Mouse (Mus musculus): ENCODE measurements around the gene Olfr32. TPM values are rescaled to one million over a fixed set of nuclear protein-coding genes. Genes with fewer than 3 reads are reported as not detected.
"Not testable (repeated sequence)": the region's sequence is repeated elsewhere in the genome, so short reads cannot be mapped to it uniquely, and the experiment has no call there.

The Olfr32 gene
- not detected in 2 replicates for polyA plus RNA-seq (2014; fragmentation: Nextera tagmentation; extraction: Ambion mirVana)

DNA sequence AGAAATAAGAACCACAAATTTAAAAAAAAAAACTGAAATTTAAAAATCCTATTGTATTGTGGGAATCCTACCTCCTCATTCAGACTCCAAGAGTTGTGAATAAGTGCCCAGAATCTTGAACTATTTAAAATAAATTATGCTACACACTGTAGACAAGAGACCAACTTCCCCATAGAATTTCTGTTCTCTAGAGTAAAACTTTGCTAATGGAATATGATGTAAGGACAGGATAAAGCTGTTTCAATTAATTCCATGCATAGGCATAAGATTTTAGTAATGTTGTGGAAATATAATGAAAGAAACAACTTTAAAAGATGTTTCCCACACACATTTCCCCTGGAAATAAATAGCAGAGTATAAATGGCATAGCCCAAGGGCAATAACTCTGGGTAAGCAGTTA, at the start of gene Olfr32:
Gene Olfr32, minus strand, starts transcription at position 101 of the 400 bp plus-strand sequence.
- H3K4me1 ChIP-seq (ENCODE audit: control insufficient read depth, insufficient read depth, low read length), result no peaks in the 10 kb centered on the region

DNA sequence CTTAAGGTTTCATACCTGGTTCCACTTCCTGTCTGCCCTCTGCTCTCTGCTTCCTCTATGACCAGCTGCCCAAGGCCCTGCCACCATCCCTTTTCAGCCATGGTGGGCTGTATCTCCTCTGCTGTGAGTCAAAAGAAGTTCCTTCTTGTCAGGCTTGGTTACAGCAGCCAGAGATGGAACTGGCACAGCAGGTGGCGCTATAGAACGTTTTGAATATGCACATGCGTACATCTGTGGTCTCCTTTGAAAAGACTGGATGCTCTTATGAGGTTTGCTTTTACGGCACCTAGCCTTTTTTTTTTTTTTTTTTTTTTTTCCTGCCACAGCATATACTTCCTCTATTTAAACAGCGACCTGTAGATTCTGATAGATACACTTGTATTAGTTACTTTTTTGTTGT, 45.0 kb upstream of the Olfr32 start:
- not testable (repeated sequence) for H3K36me3 ChIP-seq (ENCODE audit: control insufficient read depth, insufficient read depth, low read length); ATAC-seq (ENCODE audit: low read depth); H3K27me3 ChIP-seq (ENCODE audit: control insufficient read depth, insufficient read depth, low read length); H3K9ac ChIP-seq (replicated peaks; ENCODE audit: low read depth, low read length); H3K4me1 ChIP-seq (ENCODE audit: control insufficient read depth, insufficient read depth, low read length); H3K4me2 ChIP-seq (ENCODE audit: low read depth, low read length); H3K4me3 ChIP-seq (ENCODE audit: low read depth, low read length); H3K9me3 ChIP-seq (ENCODE audit: control insufficient read depth, low read length); H3K27ac ChIP-seq (ENCODE audit: low read depth, low read length)
- WGBS, result no CpG with 5 or more reads among the region's 5 CpGs

More for the DNA sequence above, at the start of gene Olfr32:
- Histone ChIP-seq H3K27ac (ENCODE audit: low read depth, low read length) (no peak within 1 kb of the TSS), H3K36me3 (ENCODE audit: control insufficient read depth, insufficient read depth, low read length) (no peaks in the 10 kb centered on the region), H3K9ac (replicated peaks; ENCODE audit: low read depth, low read length) (no peak within 1 kb of the TSS), H3K4me2 (ENCODE audit: low read depth, low read length) (no peak within 1 kb of the TSS), H3K27me3 (ENCODE audit: control insufficient read depth, insufficient read depth, low read length) (no peaks in the 10 kb centered on the region), H3K9me3 (ENCODE audit: control insufficient read depth, low read length) (no peaks in the 10 kb centered on the region), H3K4me3 (ENCODE audit: low read depth, low read length) (no peak within 1 kb of the TSS)
- ATAC-seq (ENCODE audit: low read depth), result no peak

DNA sequence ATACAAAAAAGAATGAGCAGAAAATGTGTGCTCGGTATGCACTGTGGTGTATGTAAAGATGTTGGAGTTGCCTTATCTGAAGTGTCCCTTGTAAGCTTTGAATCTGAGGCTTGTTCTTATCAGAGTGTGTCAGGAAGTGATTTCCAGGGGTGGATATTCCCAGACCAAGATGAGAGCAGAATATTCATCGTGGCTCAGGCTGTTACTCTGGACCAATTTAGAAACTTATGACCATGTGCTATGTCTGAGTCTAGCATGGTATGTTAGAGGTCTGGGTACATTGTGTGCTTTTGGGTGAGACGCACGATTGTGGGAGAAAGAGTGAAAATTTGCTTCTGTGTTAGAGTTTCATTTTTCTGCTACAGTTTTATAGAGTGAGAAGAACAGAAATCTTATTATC, 44.0 kb upstream of the Olfr32 start:
- H3K9me3 ChIP-seq (ENCODE audit: control insufficient read depth, low read length); H3K27ac ChIP-seq (ENCODE audit: low read depth, low read length); H3K4me1 ChIP-seq (ENCODE audit: control insufficient read depth, insufficient read depth, low read length); H3K36me3 ChIP-seq (ENCODE audit: control insufficient read depth, insufficient read depth, low read length); H3K4me3 ChIP-seq (ENCODE audit: low read depth, low read length); ATAC-seq (ENCODE audit: low read depth); H3K27me3 ChIP-seq (ENCODE audit: control insufficient read depth, insufficient read depth, low read length); H3K4me2 ChIP-seq (ENCODE audit: low read depth, low read length); H3K9ac ChIP-seq (replicated peaks; ENCODE audit: low read depth, low read length): not testable (repeated sequence)
- WGBS, result no CpG with 5 or more reads among the region's 4 CpGs

DNA sequence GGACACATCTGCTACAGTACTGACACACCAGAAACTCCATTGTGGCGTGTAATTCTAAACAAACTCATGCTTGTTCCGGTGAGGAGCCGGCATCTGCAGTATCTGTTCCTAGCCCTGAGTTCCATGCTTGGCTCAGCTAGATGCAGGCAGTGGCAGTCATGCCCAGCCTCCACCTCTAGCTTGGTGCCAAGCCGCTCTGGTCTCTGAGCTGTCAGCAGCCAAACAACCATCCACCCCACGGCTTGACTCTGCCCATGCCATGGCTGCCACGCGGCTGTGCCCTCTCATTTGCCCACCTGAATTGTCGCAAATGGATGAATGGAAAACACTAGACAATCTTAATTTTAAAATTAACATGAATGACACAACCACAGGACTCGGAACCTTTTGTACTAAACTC, 11.8 kb upstream of the Olfr32 start:
- Histone ChIP-seq H3K27ac (ENCODE audit: low read depth, low read length) (no peak overlapping the region), H3K4me2 (ENCODE audit: low read depth, low read length) (no peak overlapping the region), H3K9ac (replicated peaks; ENCODE audit: low read depth, low read length) (no peak overlapping the region), H3K36me3 (ENCODE audit: control insufficient read depth, insufficient read depth, low read length) (no peaks in the 10 kb centered on the region), H3K9me3 (ENCODE audit: control insufficient read depth, low read length) (no peaks in the 10 kb centered on the region), H3K4me1 (ENCODE audit: control insufficient read depth, insufficient read depth, low read length) (no peaks in the 10 kb centered on the region), H3K27me3 (ENCODE audit: control insufficient read depth, insufficient read depth, low read length) (no peaks in the 10 kb centered on the region), H3K4me3 (ENCODE audit: low read depth, low read length) (no peak overlapping the region)
- 92% methylated on average over 9 of the region's 9 CpGs for WGBS
- no peak for ATAC-seq (ENCODE audit: low read depth)

DNA sequence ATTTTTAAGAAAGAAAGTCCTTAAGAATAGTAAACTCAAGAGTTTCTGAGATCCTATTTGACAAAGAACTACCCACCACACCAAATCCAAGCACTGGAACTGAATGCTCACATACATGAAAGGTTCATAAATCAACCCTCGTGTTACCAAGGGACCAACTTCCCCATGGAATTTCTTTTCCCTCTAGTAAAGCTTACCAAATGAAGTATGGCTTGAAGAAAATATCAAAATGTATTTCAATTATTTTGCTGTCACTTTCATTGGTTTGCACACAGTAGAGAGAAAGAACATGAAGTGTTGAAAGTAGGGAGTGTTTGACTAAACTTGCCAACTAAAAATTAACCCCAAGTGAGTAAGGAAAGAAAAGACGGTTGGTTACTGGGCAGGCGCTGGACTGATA, 10.9 kb upstream of the Olfr32 start, which contains the start of gene Olfr1270:
Gene Olfr1270, minus strand, starts transcription at position 101 of the 400 bp plus-strand sequence.
- no peak within 1 kb of the TSS for H3K4me2 ChIP-seq (ENCODE audit: low read depth, low read length)
- no peak within 1 kb of the TSS for H3K9ac ChIP-seq (replicated peaks; ENCODE audit: low read depth, low read length)
- no peak within 1 kb of the TSS for H3K4me3 ChIP-seq (ENCODE audit: low read depth, low read length)
- WGBS, result 88% methylated on average over 3 of the region's 3 CpGs
- no peaks in the 10 kb centered on the region for H3K36me3 ChIP-seq (ENCODE audit: control insufficient read depth, insufficient read depth, low read length)
- no peak for ATAC-seq (ENCODE audit: low read depth)
- H3K4me1 ChIP-seq (ENCODE audit: control insufficient read depth, insufficient read depth, low read length), result no peaks in the 10 kb centered on the region
- H3K9me3 ChIP-seq (ENCODE audit: control insufficient read depth, low read length), result no peaks in the 10 kb centered on the region
- H3K27ac ChIP-seq (ENCODE audit: low read depth, low read length), result no peak within 1 kb of the TSS
- H3K27me3 ChIP-seq (ENCODE audit: control insufficient read depth, insufficient read depth, low read length), result no peaks in the 10 kb centered on the region

DNA sequence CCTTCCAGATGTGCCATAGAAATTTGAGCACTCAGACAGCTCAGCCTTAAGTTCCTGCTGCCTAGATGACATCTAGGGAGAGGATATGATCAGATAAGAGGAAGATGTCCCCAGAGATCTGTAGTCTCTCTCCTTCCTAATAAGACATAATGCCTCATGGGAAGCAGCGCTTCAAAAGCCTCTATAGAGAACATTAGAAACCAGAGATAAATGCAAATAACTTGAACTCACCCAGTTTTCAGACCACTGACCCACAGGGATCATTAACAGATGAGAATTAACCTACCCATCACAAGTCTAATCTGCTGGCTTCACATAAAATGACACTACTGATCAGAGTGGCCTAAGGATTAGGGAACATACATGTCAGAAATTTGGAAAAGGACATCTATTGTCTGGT, 20.8 kb downstream of the Olfr32 start, which contains the start of gene Olfr1269:
Gene Olfr1269, minus strand, starts transcription at position 101 of the 400 bp plus-strand sequence.
- ATAC-seq (ENCODE audit: low read depth), result no peak
- Histone ChIP-seq H3K4me3 (ENCODE audit: low read depth, low read length) (no peak within 1 kb of the TSS), H3K27me3 (ENCODE audit: control insufficient read depth, insufficient read depth, low read length) (no peaks in the 10 kb centered on the region), H3K4me2 (ENCODE audit: low read depth, low read length) (no peak within 1 kb of the TSS), H3K36me3 (ENCODE audit: control insufficient read depth, insufficient read depth, low read length) (no peaks in the 10 kb centered on the region), H3K9me3 (ENCODE audit: control insufficient read depth, low read length) (no peaks in the 10 kb centered on the region), H3K4me1 (ENCODE audit: control insufficient read depth, insufficient read depth, low read length) (no peaks in the 10 kb centered on the region), H3K27ac (ENCODE audit: low read depth, low read length) (no peak within 1 kb of the TSS), H3K9ac (replicated peaks; ENCODE audit: low read depth, low read length) (no peak within 1 kb of the TSS)
- 98% methylated on average over 1 of the region's 1 CpGs for WGBS

Other genes with a start within 250 kb of the Olfr32 start
- not detected in 2 replicates for gene Olfr1258, start 215.0 kb downstream of the Olfr32 start, polyA plus RNA-seq (2014; fragmentation: Nextera tagmentation; extraction: Ambion mirVana)
- gene Olfr1259, start 193.6 kb downstream of the Olfr32 start, polyA plus RNA-seq (2014; fragmentation: Nextera tagmentation; extraction: Ambion mirVana), result not detected in 2 replicates
- gene Olfr1260, start 168.0 kb downstream of the Olfr32 start, polyA plus RNA-seq (2014; fragmentation: Nextera tagmentation; extraction: Ambion mirVana), result 0.47 TPM in 1 of 2 replicates, not detected in the other
- not detected in 2 replicates for gene Olfr1261, start 151.1 kb downstream of the Olfr32 start, polyA plus RNA-seq (2014; fragmentation: Nextera tagmentation; extraction: Ambion mirVana)
- not detected in 2 replicates for gene Olfr1262, start 142.2 kb downstream of the Olfr32 start, polyA plus RNA-seq (2014; fragmentation: Nextera tagmentation; extraction: Ambion mirVana)
- not detected in 2 replicates for gene Olfr1263, start 130.2 kb downstream of the Olfr32 start, polyA plus RNA-seq (2014; fragmentation: Nextera tagmentation; extraction: Ambion mirVana)
- not detected in 2 replicates for gene Olfr1264, start 116.7 kb downstream of the Olfr32 start, polyA plus RNA-seq (2014; fragmentation: Nextera tagmentation; extraction: Ambion mirVana)
- not detected in 2 replicates for gene Olfr1265, start 107.0 kb downstream of the Olfr32 start, polyA plus RNA-seq (2014; fragmentation: Nextera tagmentation; extraction: Ambion mirVana)
- gene Olfr140, start 78.7 kb downstream of the Olfr32 start, polyA plus RNA-seq (2014; fragmentation: Nextera tagmentation; extraction: Ambion mirVana), result not detected in 2 replicates
- not detected in 2 replicates for gene Olfr1269, start 20.9 kb downstream of the Olfr32 start, polyA plus RNA-seq (2014; fragmentation: Nextera tagmentation; extraction: Ambion mirVana)
- gene Olfr1270, start 10.8 kb upstream of the Olfr32 start, polyA plus RNA-seq (2014; fragmentation: Nextera tagmentation; extraction: Ambion mirVana), result not detected in 2 replicates
- not detected in 2 replicates for gene Olfr1506, start 82.2 kb upstream of the Olfr32 start, polyA plus RNA-seq (2014; fragmentation: Nextera tagmentation; extraction: Ambion mirVana)
- gene Olfr142, start 115.3 kb upstream of the Olfr32 start, polyA plus RNA-seq (2014; fragmentation: Nextera tagmentation; extraction: Ambion mirVana), result not detected in 2 replicates
- gene Olfr1271, start 128.7 kb upstream of the Olfr32 start, polyA plus RNA-seq (2014; fragmentation: Nextera tagmentation; extraction: Ambion mirVana), result not detected in 2 replicates
- gene Olfr1272, start 150.5 kb upstream of the Olfr32 start, polyA plus RNA-seq (2014; fragmentation: Nextera tagmentation; extraction: Ambion mirVana), result not detected in 2 replicates
- gene Gm13769, start 179.9 kb upstream of the Olfr32 start, polyA plus RNA-seq (2014; fragmentation: Nextera tagmentation; extraction: Ambion mirVana), result not detected in 2 replicates